Comparison of ENCODE assay signal across 9 mouse cellular contexts in genomic region chr5:5664371-5664926, GRCm38 (mm10). TPM values are rescaled to one million over a fixed set of nuclear protein-coding genes. Genes with fewer than 3 reads are reported as not detected.
DNase-seq lines count a peak whose midpoint lies in the region; ATAC-seq and TF ChIP-seq lines count a peak whose summit lies in the region.
"Had no signal": no experiment of that assay in that cellular context is flagged by ENCODE, and none has a peak within 500 bp of the region (broad histone marks: within the 10 kb centered on the region; RNA-seq: fewer than 3 reads in every experiment).

No protein-coding gene starts in this region.

- H3K4me3 ChIP-seq in kidney, postnatal 0 days (replicated peaks; ENCODE audit: low read depth, low read length): peak overlapping the region; percentile 69
- peak overlapping the region; percentile 70 for H3K4me3 ChIP-seq in embryonic facial prominence, embryonic 13.5 days
- peak overlapping the region; percentile 85 for H3K4me3 ChIP-seq in hindbrain, postnatal 0 days (ENCODE audit: low read length)
- peak overlapping the region; percentile 95 for H3K4me3 ChIP-seq in midbrain, embryonic 16.5 days (ENCODE audit: low read depth, low read length)

- no peak for DNase-seq in kidney, postnatal 0 days (ENCODE audit: low spot score)
- DNase-seq in kidney, postnatal 36 days: no peak
- no peak for DNase-seq in hindbrain, postnatal 0 days (ENCODE audit: low spot score)
- no peak for DNase-seq in cerebellum, postnatal 10 days
- DNase-seq in frontal cortex, postnatal 25 days (ENCODE audit: low spot score in 2 of 2): no peak
- no peak for DNase-seq in layer of hippocampus, adult 9-10 months (ENCODE audit: low spot score)

- no peak for ATAC-seq in kidney, postnatal 0 days (replicated peaks; ENCODE audit: low FRiP score, low read depth)
- no peak for ATAC-seq in embryonic facial prominence, embryonic 13.5 days (ENCODE audit: insufficient number of reproducible peaks, insufficient read depth, low FRiP score, low TSS enrichment, low read depth)
- 0 out of 2 replicates have a peak, but pooled peaks have one; percentile 3 for ATAC-seq in hindbrain, postnatal 0 days
- peak; percentile 34 for ATAC-seq in midbrain, embryonic 16.5 days

- no peaks in the 10 kb centered on the region for H3K4me1 ChIP-seq in kidney, postnatal 0 days (replicated peaks; ENCODE audit: insufficient read depth, low read length)
- peaks cover 6% of the 10 kb centered on the region; the same call in 1 of the 2 replicates for H3K4me1 ChIP-seq in embryonic facial prominence, embryonic 13.5 days
- H3K4me1 ChIP-seq in hindbrain, postnatal 0 days (ENCODE audit: insufficient read depth, low read length): no peaks in the 10 kb centered on the region; the same call in 1 of the 2 replicates
- H3K4me1 ChIP-seq in midbrain, embryonic 16.5 days (ENCODE audit: control insufficient read depth, insufficient read depth, low read length): peaks cover 18% of the 10 kb centered on the region

- no peaks in the 10 kb centered on the region for H3K9me3 ChIP-seq in kidney, postnatal 0 days (replicated peaks; ENCODE audit: low read length)
- no peaks in the 10 kb centered on the region for H3K9me3 ChIP-seq in embryonic facial prominence, embryonic 13.5 days
- no peaks in the 10 kb centered on the region for H3K9me3 ChIP-seq in hindbrain, postnatal 0 days (ENCODE audit: low read length)
- H3K9me3 ChIP-seq in midbrain, embryonic 16.5 days (replicated peaks; ENCODE audit: control insufficient read depth, low read length, poor library complexity, severe bottlenecking): no peaks in the 10 kb centered on the region

- no peaks in the 10 kb centered on the region for H3K27me3 ChIP-seq in kidney, postnatal 0 days (ENCODE audit: insufficient read depth, low read length)
- no peaks in the 10 kb centered on the region for H3K27me3 ChIP-seq in embryonic facial prominence, embryonic 13.5 days
- no peaks in the 10 kb centered on the region for H3K27me3 ChIP-seq in hindbrain, postnatal 0 days (ENCODE audit: insufficient read depth, low read length)
- no peaks in the 10 kb centered on the region for H3K27me3 ChIP-seq in midbrain, embryonic 16.5 days (ENCODE audit: control insufficient read depth, insufficient read depth, low read depth, low read length)

- TF ChIP-seq CTCF in kidney, postnatal 0 days (IDR thresholded peaks at IDR 0.05; ENCODE audit: low read depth): no peak
- no peak for TF ChIP-seq CTCF in hindbrain, postnatal 0 days (IDR thresholded peaks at IDR 0.05; ENCODE audit: low read depth)

- peak overlapping the region; percentile 52 for H3K9ac ChIP-seq in kidney, postnatal 0 days (ENCODE audit: low read depth, low read length)
- H3K9ac ChIP-seq in embryonic facial prominence, embryonic 13.5 days: peak overlapping the region; percentile 81
- peak overlapping the region; percentile 67 for H3K9ac ChIP-seq in hindbrain, postnatal 0 days (replicated peaks; ENCODE audit: low read length)
- peak overlapping the region; percentile 84 for H3K9ac ChIP-seq in midbrain, embryonic 16.5 days (ENCODE audit: low read depth, low read length)

- WGBS in kidney, postnatal 0 days: 49% methylated on average over 6 of the region's 6 CpGs
- 47% methylated on average over 6 of the region's 6 CpGs for WGBS in embryonic facial prominence, embryonic 13.5 days
- WGBS in hindbrain, postnatal 0 days: 48% methylated on average over 6 of the region's 6 CpGs
- 44% methylated on average over 6 of the region's 6 CpGs for WGBS in midbrain, embryonic 16.5 days

- no peak overlapping the region for H3K27ac ChIP-seq in kidney, postnatal 0 days
- no peak overlapping the region for H3K27ac ChIP-seq in embryonic facial prominence, embryonic 13.5 days
- H3K27ac ChIP-seq in hindbrain, postnatal 0 days: peak overlapping the region; percentile 17; the same call in 1 of the 2 replicates
- peak overlapping the region; percentile 82 for H3K27ac ChIP-seq in midbrain, embryonic 16.5 days (ENCODE audit: low read length)

- peak overlapping the region; percentile 97 for H3K4me2 ChIP-seq in kidney, postnatal 0 days (ENCODE audit: low read length)
- peak overlapping the region; percentile 98 for H3K4me2 ChIP-seq in embryonic facial prominence, embryonic 13.5 days
- peak overlapping the region; percentile 91 for H3K4me2 ChIP-seq in hindbrain, postnatal 0 days (ENCODE audit: low read depth, low read length)
- peak overlapping the region; percentile 89 for H3K4me2 ChIP-seq in midbrain, embryonic 16.5 days (ENCODE audit: low read length)

- H3K36me3 ChIP-seq in kidney, postnatal 0 days (ENCODE audit: insufficient read depth, low read length): no peaks in the 10 kb centered on the region
- peaks cover 3% of the 10 kb centered on the region; the same call in 1 of the 2 replicates for H3K36me3 ChIP-seq in embryonic facial prominence, embryonic 13.5 days
- H3K36me3 ChIP-seq in hindbrain, postnatal 0 days (ENCODE audit: insufficient read depth, low read length): no peaks in the 10 kb centered on the region
- no peaks in the 10 kb centered on the region for H3K36me3 ChIP-seq in midbrain, embryonic 16.5 days (ENCODE audit: control insufficient read depth, insufficient read depth, low read length)

RNA-seq across cellular contexts. Expression of gene Cfap69, which starts 0.4 kb away (rescaled TPM):
- polyA plus RNA-seq in kidney, postnatal 0 days (2015; fragmentation: Nextera tagmentation; extraction: Ambion mirVana): 1.6 and 3.7 TPM in 2 replicates
- polyA plus RNA-seq in embryonic facial prominence, embryonic 13.5 days (2015; fragmentation: Nextera tagmentation; extraction: Ambion mirVana): 2.4 and 2.9 TPM in 2 replicates
- 9.8 and 77.8 TPM in 2 replicates for total RNA-seq in hindbrain, postnatal 0 days (2014; rRNA removed)
- polyA plus RNA-seq in hindbrain, postnatal 0 days (2015; fragmentation: Nextera tagmentation; extraction: Ambion mirVana): 8.0 and 9.8 TPM in 2 replicates
- polyA plus RNA-seq in midbrain, embryonic 16.5 days (2015; fragmentation: Nextera tagmentation; extraction: Ambion mirVana): 9.9 and 11.4 TPM in 2 replicates
- total RNA-seq: common myeloid progenitor, adult 5-6 weeks had no signal

RNA-seq across cellular contexts. Expression of gene Steap2, which starts 29.9 kb away (rescaled TPM):
- polyA plus RNA-seq in kidney, postnatal 0 days (2015; fragmentation: Nextera tagmentation; extraction: Ambion mirVana): 24.8 and 25.0 TPM in 2 replicates
- 7.8 and 7.9 TPM in 2 replicates for polyA plus RNA-seq in embryonic facial prominence, embryonic 13.5 days (2015; fragmentation: Nextera tagmentation; extraction: Ambion mirVana)
- 18.5 and 23.6 TPM in 2 replicates for total RNA-seq in hindbrain, postnatal 0 days (2014; rRNA removed)
- polyA plus RNA-seq in hindbrain, postnatal 0 days (2015; fragmentation: Nextera tagmentation; extraction: Ambion mirVana): 6.7 and 6.8 TPM in 2 replicates
- 5.6 and 5.8 TPM in 2 replicates for polyA plus RNA-seq in midbrain, embryonic 16.5 days (2015; fragmentation: Nextera tagmentation; extraction: Ambion mirVana)
- total RNA-seq: common myeloid progenitor, adult 5-6 weeks had no signal

Comparison
In these comparisons a context has a peak if more than half of its experiments do, and no peak if none do; other contexts are left out.
1. ATAC-seq: peak in hindbrain, postnatal 0 days (single experiment) and midbrain, embryonic 16.5 days (single experiment); none in kidney, postnatal 0 days (single experiment) and embryonic facial prominence, embryonic 13.5 days (single experiment).
2. H3K27ac ChIP-seq: peak in hindbrain, postnatal 0 days (single experiment) and midbrain, embryonic 16.5 days (single experiment); none in kidney, postnatal 0 days (single experiment) and embryonic facial prominence, embryonic 13.5 days (single experiment).
3. Peak in every context shown above with its lines, with median percentiles within 50 percentile points of each other: H3K4me2 ChIP-seq, H3K4me3 ChIP-seq and H3K9ac ChIP-seq.